Comparison of ENCODE assay signal across 20 mouse cellular contexts in genomic region chr8:107449655-107450054, GRCm38 (mm10). TPM values are rescaled to one million over a fixed set of nuclear protein-coding genes. Genes with fewer than 3 reads are reported as not detected.
DNase-seq lines count a peak whose midpoint lies in the region; ATAC-seq and TF ChIP-seq lines count a peak whose summit lies in the region.
"Had no signal": no experiment of that assay in that cellular context is flagged by ENCODE, and none has a peak within 500 bp of the region (broad histone marks: within the 10 kb centered on the region; RNA-seq: fewer than 3 reads in every experiment).

No protein-coding gene starts in this region.

- ATAC-seq in liver, embryonic 15.5 days (ENCODE audit: insufficient read depth) = no peak
- ATAC-seq in liver, embryonic 12.5 days = no peak
- ATAC-seq in CD4-positive, CD25-positive, alpha-beta regulatory T cell, adult 4 months = peak; percentile 60
- ATAC-seq: forebrain, embryonic 13.5 days; hindbrain, embryonic 16.5 days; midbrain, embryonic 13.5 days had no signal

- H3K27ac ChIP-seq in liver, embryonic 15.5 days (replicated peaks) = 0 out of 2 replicates have a peak overlapping the region, but pooled peaks have one; percentile 30
- H3K27ac ChIP-seq in liver, embryonic 12.5 days = no peak overlapping the region
- H3K27ac ChIP-seq in embryonic facial prominence, embryonic 10.5 days (replicated peaks) = peak overlapping the region; percentile 20; the same call in 1 of the 2 replicates
- 0 out of 2 replicates have a peak overlapping the region, but pooled peaks have one; percentile 14 for H3K27ac ChIP-seq in macrophage
- H3K27ac ChIP-seq in cerebellum, adult 2 months (ENCODE audit: insufficient read depth, low read length) = no peak overlapping the region
- H3K27ac ChIP-seq: forebrain, embryonic 13.5 days; heart, embryonic 13.5 days; kidney, embryonic 15.5 days; midbrain, embryonic 13.5 days had no signal

- H3K4me1 ChIP-seq in liver, embryonic 15.5 days (replicated peaks) = peaks cover 36% of the 10 kb centered on the region
- peaks cover 32% of the 10 kb centered on the region for H3K4me1 ChIP-seq in liver, embryonic 12.5 days
- peaks cover 23% of the 10 kb centered on the region for H3K4me1 ChIP-seq in embryonic facial prominence, embryonic 10.5 days
- no peaks in the 10 kb centered on the region for H3K4me1 ChIP-seq in cerebellum, adult 2 months (ENCODE audit: control insufficient read depth, insufficient read depth, low read length)

- no peak overlapping the region for H3K4me3 ChIP-seq in liver, embryonic 15.5 days (replicated peaks)
- H3K4me3 ChIP-seq in liver, embryonic 12.5 days = no peak overlapping the region
- H3K4me3 ChIP-seq in embryonic facial prominence, embryonic 10.5 days = no peak overlapping the region
- H3K4me3 ChIP-seq in macrophage (ENCODE audit: inconsistent target) = no peak overlapping the region
- no peak overlapping the region for H3K4me3 ChIP-seq in cerebellum, adult 2 months (replicated peaks; ENCODE audit: insufficient read depth, low read depth, low read length)
- H3K4me3 ChIP-seq: forebrain, embryonic 13.5 days; heart, embryonic 13.5 days; kidney, embryonic 15.5 days; midbrain, embryonic 13.5 days had no signal

- H3K9ac ChIP-seq in liver, embryonic 15.5 days = no peak overlapping the region
- no peak overlapping the region for H3K9ac ChIP-seq in liver, embryonic 12.5 days
- H3K9ac ChIP-seq: forebrain, embryonic 13.5 days; heart, embryonic 13.5 days; kidney, embryonic 15.5 days; midbrain, embryonic 13.5 days had no signal

- peaks cover 21% of the 10 kb centered on the region for H3K36me3 ChIP-seq in liver, embryonic 15.5 days (replicated peaks)
- H3K36me3 ChIP-seq in liver, embryonic 12.5 days = peaks cover 26% of the 10 kb centered on the region
- peaks cover 23% of the 10 kb centered on the region for H3K36me3 ChIP-seq in embryonic facial prominence, embryonic 10.5 days (replicated peaks)
- peaks cover 9% of the 10 kb centered on the region; the same call in 1 of the 2 replicates for H3K36me3 ChIP-seq in macrophage (ENCODE audit: inconsistent target)

- no peak for DNase-seq in embryonic facial prominence, embryonic 10.5 days (ENCODE audit: low spot score)
- no peak for DNase-seq in cerebellum, adult 2 months
- DNase-seq in Muller cell, postnatal 12 days (ENCODE audit: inconsistent ontology term) = no peak
- DNase-seq: cerebellum, adult 9-10 months; heart, postnatal 36 days; left cerebral cortex, postnatal 4 days; lung, adult 2 months; lung, postnatal 36 days; right cerebral cortex, adult 18-20 months; thymus, postnatal 14 days had no signal

- H3K79me2 ChIP-seq in macrophage (ENCODE audit: inconsistent target) = peaks cover 77% of the 10 kb centered on the region

- 60% methylated on average over 6 of the region's 6 CpGs for WGBS in liver, embryonic 15.5 days (ENCODE audit: insufficient replicate concordance)
- WGBS in liver, embryonic 12.5 days (ENCODE audit: insufficient replicate concordance) = 63% methylated on average over 6 of the region's 6 CpGs
- 73% methylated on average over 6 of the region's 6 CpGs for WGBS in embryonic facial prominence, embryonic 10.5 days
- 47% methylated on average over 6 of the region's 6 CpGs for whole genome bisulfite sequencing in macrophage (ENCODE audit: missing documents)
- WGBS in cerebellum, adult 2 months = 74% methylated on average over 6 of the region's 6 CpGs

- no peak for TF ChIP-seq CTCF in cerebellum, adult 2 months (IDR thresholded peaks at IDR 0.05; ENCODE audit: borderline replicate concordance, insufficient read depth, low read depth, low read length)

- no peak for TF ChIP-seq POLR2A in cerebellum, adult 2 months (IDR thresholded peaks at IDR 0.05; ENCODE audit: borderline replicate concordance, insufficient read depth, low read length)

- H3K27me3 ChIP-seq in liver, embryonic 15.5 days = no peaks in the 10 kb centered on the region
- no peaks in the 10 kb centered on the region for H3K27me3 ChIP-seq in liver, embryonic 12.5 days (replicated peaks)
- H3K27me3 ChIP-seq in embryonic facial prominence, embryonic 10.5 days (replicated peaks; ENCODE audit: low read depth, poor library complexity, severe bottlenecking) = no peaks in the 10 kb centered on the region
- no peaks in the 10 kb centered on the region for H3K27me3 ChIP-seq in cerebellum, adult 2 months (ENCODE audit: control insufficient read depth, insufficient read depth, low read length)
- H3K27me3 ChIP-seq: CH12.LX; forebrain, embryonic 13.5 days; heart, embryonic 13.5 days; kidney, embryonic 15.5 days; midbrain, embryonic 13.5 days had no signal

- H3K4me2 ChIP-seq in liver, embryonic 15.5 days = peak overlapping the region; percentile 34; the same call in 1 of the 2 replicates
- no peak overlapping the region for H3K4me2 ChIP-seq in liver, embryonic 12.5 days
- H3K4me2 ChIP-seq: forebrain, embryonic 13.5 days; heart, embryonic 13.5 days; kidney, embryonic 15.5 days; midbrain, embryonic 13.5 days had no signal

- H3K9me3 ChIP-seq in liver, embryonic 15.5 days (replicated peaks) = no peaks in the 10 kb centered on the region
- H3K9me3 ChIP-seq in liver, embryonic 12.5 days (replicated peaks) = no peaks in the 10 kb centered on the region
- no peaks in the 10 kb centered on the region for H3K9me3 ChIP-seq in embryonic facial prominence, embryonic 10.5 days
- H3K9me3 ChIP-seq: forebrain, embryonic 13.5 days; heart, embryonic 13.5 days; kidney, embryonic 15.5 days; midbrain, embryonic 13.5 days had no signal

RNA-seq across cellular contexts. Expression of gene Wwp2, which starts 13.5 kb away (rescaled TPM):
- 29.7 and 32.3 TPM in 2 replicates for polyA plus RNA-seq in liver, embryonic 15.5 days (2015; fragmentation: Nextera tagmentation; extraction: Ambion mirVana)
- 37.9 and 39.0 TPM in 2 replicates for polyA plus RNA-seq in liver, embryonic 12.5 days (2016; fragmentation: Nextera tagmentation; extraction: Ambion mirVana)
- polyA plus RNA-seq in CD4-positive, CD25-positive, alpha-beta regulatory T cell, adult 4 months (2017; shearing (Covaris generic)) = 100 to 1,000 TPM; 117 to 187 TPM
- polyA plus RNA-seq in embryonic facial prominence, embryonic 10.5 days (2016; fragmentation: Nextera tagmentation; extraction: Ambion mirVana) = 62.2 and 67.5 TPM in 2 replicates
- total RNA-seq in macrophage (2018; cell fraction: chromatin; rRNA removed) = 100 to 1,000 TPM; 114 to 278 (median 213) TPM
- total RNA-seq in macrophage (2018; cell fraction: cytosol; rRNA removed) = 10 to 100 TPM; 44.0 to 67.1 (median 51.9) TPM
- total RNA-seq in macrophage (2018; cell fraction: nucleus; rRNA removed) = 100 to 1,000 TPM in 18 of 26 experiments, 10 to 100 TPM in 8; 71.4 to 171 (median 119) TPM
- 47.9 to 57.3 TPM (median 51.4 TPM) in 3 replicates for polyA plus RNA-seq in macrophage (2018)
- 32.4 and 33.9 TPM in 2 replicates for polyA plus RNA-seq in cerebellum, adult 2 months (2012; rRNA removed)

RNA-seq across cellular contexts. Expression of gene Nob1, which starts 24.8 kb away (rescaled TPM):
- 26.0 and 27.1 TPM in 2 replicates for polyA plus RNA-seq in liver, embryonic 15.5 days (2015; fragmentation: Nextera tagmentation; extraction: Ambion mirVana)
- polyA plus RNA-seq in liver, embryonic 12.5 days (2016; fragmentation: Nextera tagmentation; extraction: Ambion mirVana) = 63.7 and 68.9 TPM in 2 replicates
- polyA plus RNA-seq in CD4-positive, CD25-positive, alpha-beta regulatory T cell, adult 4 months (2017; shearing (Covaris generic)) = 10 to 100 TPM; 67.5 to 74.4 TPM
- 104 and 106 TPM in 2 replicates for polyA plus RNA-seq in embryonic facial prominence, embryonic 10.5 days (2016; fragmentation: Nextera tagmentation; extraction: Ambion mirVana)
- total RNA-seq in macrophage (2018; cell fraction: chromatin; rRNA removed) = 10 to 100 TPM in 17 of 26 experiments, 1 to 10 TPM in 9; 3.2 to 47.3 (median 16.8) TPM
- 10 to 100 TPM in 13 of 26 experiments, 1 to 10 TPM in 13; 4.6 to 12.0 (median 10.0) TPM for total RNA-seq in macrophage (2018; cell fraction: cytosol; rRNA removed)
- total RNA-seq in macrophage (2018; cell fraction: nucleus; rRNA removed) = 10 to 100 TPM in 11 of 26 experiments, 1 to 10 TPM in 15; 4.2 to 31.2 (median 8.5) TPM
- polyA plus RNA-seq in macrophage (2018) = 8.4 to 26.5 TPM (median 12.3 TPM) in 3 replicates
- polyA plus RNA-seq in cerebellum, adult 2 months (2012; rRNA removed) = 57.8 and 60.8 TPM in 2 replicates

RNA-seq across cellular contexts. Expression of gene Nqo1, which starts 46.6 kb away (rescaled TPM):
- polyA plus RNA-seq in liver, embryonic 15.5 days (2015; fragmentation: Nextera tagmentation; extraction: Ambion mirVana) = 14.0 and 15.0 TPM in 2 replicates
- polyA plus RNA-seq in liver, embryonic 12.5 days (2016; fragmentation: Nextera tagmentation; extraction: Ambion mirVana) = 16.5 and 17.2 TPM in 2 replicates
- polyA plus RNA-seq in CD4-positive, CD25-positive, alpha-beta regulatory T cell, adult 4 months (2017; shearing (Covaris generic)) = 1 to 10 TPM; 1.0 to 1.3 TPM
- polyA plus RNA-seq in embryonic facial prominence, embryonic 10.5 days (2016; fragmentation: Nextera tagmentation; extraction: Ambion mirVana) = 6.7 and 7.8 TPM in 2 replicates
- 1 to 10 TPM in 2 of 26 experiments, under 1 TPM in 5, not detected in 19; 0.46 to 1.7 (median 0.66) TPM for total RNA-seq in macrophage (2018; cell fraction: chromatin; rRNA removed)
- total RNA-seq in macrophage (2018; cell fraction: cytosol; rRNA removed) = 1 to 10 TPM in 22 of 26 experiments, under 1 TPM in 4; 0.89 to 5.3 (median 1.3) TPM
- 1 to 10 TPM in 5 of 26 experiments, under 1 TPM in 16, not detected in 5; 0.30 to 2.4 (median 0.71) TPM for total RNA-seq in macrophage (2018; cell fraction: nucleus; rRNA removed)
- polyA plus RNA-seq in macrophage (2018) = 1.2 to 2.9 TPM (median 2.1 TPM) in 3 replicates
- 7.9 and 10.3 TPM in 2 replicates for polyA plus RNA-seq in cerebellum, adult 2 months (2012; rRNA removed)

Comparison
In these comparisons a context has a peak if more than half of its experiments do, and no peak if none do; other contexts are left out.
1. H3K27ac ChIP-seq: peak in liver, embryonic 15.5 days (single experiment), embryonic facial prominence, embryonic 10.5 days (single experiment) and macrophage (single experiment); none in liver, embryonic 12.5 days (single experiment) and cerebellum, adult 2 months (single experiment).